Mouse (Mus musculus) heart, embryonic 16.5 days (tissue): Measurements from ENCODE around the gene Abr. TPM values are rescaled to one million over a fixed set of nuclear protein-coding genes. Genes with fewer than 3 reads are reported as not detected.

Experiments
- ATAC-seq: fragments of 200-750 bp; cut with Nextera tagmentation; replicated peaks from 2 replicates; pipeline ENCODE4 v1.8.0; 2017; ENCODE audit warnings: moderate number of reproducible peaks; ENCODE audit not compliant: insufficient read depth, low FRiP score; ENCODE audit errors: extremely low read depth
- H3K27ac ChIP-seq: fragments of 300-500 bp; sonication (generic); 2 replicates; pipeline ENCODE4 v1.5.1; 2014; ENCODE audit warnings: mild to moderate bottlenecking, low read length, control low read depth, moderate library complexity
- H3K27me3 ChIP-seq: fragments of 300-500 bp; sonication (generic); 2 replicates; pipeline ENCODE4 v1.6.1; 2014; ENCODE audit warnings: low read length, mixed read lengths; ENCODE audit not compliant: control insufficient read depth, insufficient read depth
- H3K36me3 ChIP-seq: fragments of 300-500 bp; sonication (generic); 2 replicates; pipeline ENCODE4 v1.6.1; 2014; ENCODE audit not compliant: control insufficient read depth, insufficient read depth
- H3K4me1 ChIP-seq: fragments of 300-500 bp; sonication (generic); 2 replicates; pipeline ENCODE4 v1.6.1; 2014; ENCODE audit warnings: low read length, mixed read lengths; ENCODE audit not compliant: control insufficient read depth, insufficient read depth
- H3K4me2 ChIP-seq: fragments of 300-500 bp; sonication (generic); 2 replicates; pipeline ENCODE4 v1.6.1; 2014; ENCODE audit warnings: low read depth, mild to moderate bottlenecking, control low read depth, low read length
- H3K4me3 ChIP-seq: fragments of 300-500 bp; sonication (generic); 2 replicates; pipeline ENCODE4 v1.5.1; 2014; ENCODE audit warnings: mild to moderate bottlenecking, control low read depth, low read length
- H3K9ac ChIP-seq: fragments of 300-500 bp; sonication (generic); 2 replicates; pipeline ENCODE4 v1.6.1; 2014; ENCODE audit warnings: low read length, control low read depth
- H3K9me3 ChIP-seq: fragments of 300-500 bp; sonication (generic); replicated peaks from 2 replicates; pipeline ENCODE4 v1.6.1; 2016; ENCODE audit warnings: low read length; ENCODE audit not compliant: control insufficient read depth
- WGBS: fragments of 180-500 bp; shearing (Covaris S2); extraction: QIAGEN DNeasy Blood & Tissue Kit; methylation state at CpG from one replicate; pipeline ENCODE4 v1.1.7; 2014; 5-methylcytosine and 5-hydroxymethylcytosine counted together
- polyA plus RNA-seq: library from polyadenylated mRNA; unstranded; fragments of >200 nt; fragmentation: Nextera tagmentation; extraction: Ambion mirVana; gene quantifications from 2 replicates; pipeline ENCODE4 v1.2.1, GENCODE M21; 2015

Abr gene
- polyA plus RNA-seq, 1 experiment from 2014 or later = 21.0 TPM

GRCm38 (mm10) chr11:76562165-76562564 is 59.9 kb downstream of the Abr start:
- H3K4me1 ChIP-seq = no peaks in the 10 kb centered on the region
- H3K36me3 ChIP-seq = no peaks in the 10 kb centered on the region
- H3K9ac ChIP-seq = no peak overlapping the region
- ATAC-seq = no peak
- no peaks in the 10 kb centered on the region for H3K9me3 ChIP-seq
- H3K4me2 ChIP-seq = no peak overlapping the region
- WGBS = 60% methylated on average over 4 of the region's 4 CpGs
- no peaks in the 10 kb centered on the region for H3K27me3 ChIP-seq
- no peak overlapping the region for H3K4me3 ChIP-seq
- H3K27ac ChIP-seq = no peak overlapping the region

GRCm38 (mm10) chr11:76557837-76558236 is 64.3 kb downstream of the Abr start:
- no peaks in the 10 kb centered on the region for H3K36me3 ChIP-seq
- H3K4me1 ChIP-seq = no peaks in the 10 kb centered on the region
- H3K4me3 ChIP-seq = no peak overlapping the region
- H3K27ac ChIP-seq = no peak overlapping the region
- 79% methylated on average over 4 of the region's 4 CpGs for WGBS
- no peaks in the 10 kb centered on the region for H3K27me3 ChIP-seq
- ATAC-seq = no peak
- H3K9me3 ChIP-seq = no peaks in the 10 kb centered on the region
- H3K9ac ChIP-seq = no peak overlapping the region
- no peak overlapping the region for H3K4me2 ChIP-seq

GRCm38 (mm10) chr11:76548153-76548721 is 73.9 kb downstream of the Abr start:
- Histone ChIP-seq H3K9ac (no peak overlapping the region), H3K4me1 (no peaks in the 10 kb centered on the region), H3K9me3 (no peaks in the 10 kb centered on the region), H3K4me2 (no peak overlapping the region), H3K36me3 (no peaks in the 10 kb centered on the region), H3K27ac (no peak overlapping the region), H3K4me3 (no peak overlapping the region), H3K27me3 (no peaks in the 10 kb centered on the region)
- no peak for ATAC-seq
- WGBS = 80% methylated on average over 4 of the region's 4 CpGs

GRCm38 (mm10) chr11:76547420-76547819 is 74.7 kb downstream of the Abr start:
- ATAC-seq = no peak
- Histone ChIP-seq H3K4me2 (no peak overlapping the region), H3K9ac (no peak overlapping the region), H3K27ac (no peak overlapping the region), H3K27me3 (no peaks in the 10 kb centered on the region), H3K4me1 (no peaks in the 10 kb centered on the region), H3K9me3 (no peaks in the 10 kb centered on the region), H3K36me3 (no peaks in the 10 kb centered on the region), H3K4me3 (no peak overlapping the region)
- WGBS = 67% methylated on average over 5 of the region's 5 CpGs

GRCm38 (mm10) chr11:76546431-76546830 is 75.7 kb downstream of the Abr start:
- Histone ChIP-seq H3K9ac (no peak overlapping the region), H3K27ac (no peak overlapping the region), H3K4me3 (no peak overlapping the region), H3K36me3 (no peaks in the 10 kb centered on the region), H3K9me3 (no peaks in the 10 kb centered on the region), H3K4me1 (no peaks in the 10 kb centered on the region), H3K4me2 (no peak overlapping the region), H3K27me3 (no peaks in the 10 kb centered on the region)
- no peak for ATAC-seq
- 76% methylated on average over 4 of the region's 4 CpGs for WGBS

- Histone ChIP-seq H3K27me3 (no peaks in the 10 kb centered on the region), H3K4me2 (no peak overlapping the region), H3K9ac (no peak overlapping the region), H3K27ac (no peak overlapping the region), H3K36me3 (no peaks in the 10 kb centered on the region), H3K4me3 (no peak overlapping the region), H3K9me3 (no peaks in the 10 kb centered on the region), H3K4me1 (no peaks in the 10 kb centered on the region)
- WGBS = 75% methylated on average over 5 of the region's 5 CpGs
- no peak for ATAC-seq
Observed at GRCm38 (mm10) chr11:76543300-76543699, 78.8 kb downstream of the Abr start.

- 36% methylated on average over 1 of the region's 1 CpGs for WGBS
- no peak overlapping the region for H3K27ac ChIP-seq
- H3K4me2 ChIP-seq = no peak overlapping the region
- no peaks in the 10 kb centered on the region for H3K9me3 ChIP-seq
- peak; percentile 58; the same call in 1 of the 2 replicates for ATAC-seq
- H3K36me3 ChIP-seq = no peaks in the 10 kb centered on the region
- H3K4me3 ChIP-seq = no peak overlapping the region
- no peaks in the 10 kb centered on the region for H3K27me3 ChIP-seq
- H3K9ac ChIP-seq = no peak overlapping the region
- H3K4me1 ChIP-seq = no peaks in the 10 kb centered on the region
Observed at GRCm38 (mm10) chr11:76540973-76541372, 81.1 kb downstream of the Abr start.

- Histone ChIP-seq H3K36me3 (no peaks in the 10 kb centered on the region), H3K4me2 (no peak overlapping the region), H3K4me3 (no peak overlapping the region), H3K9ac (no peak overlapping the region), H3K4me1 (no peaks in the 10 kb centered on the region), H3K9me3 (0 out of 2 replicates have a peak, but pooled peaks cover 2% of the 10 kb centered on the region), H3K27ac (no peak overlapping the region), H3K27me3 (no peaks in the 10 kb centered on the region)
- ATAC-seq = no peak
- WGBS = 80% methylated on average over 3 of the region's 3 CpGs
Observed at GRCm38 (mm10) chr11:76537401-76537800, 84.7 kb downstream of the Abr start.

GRCm38 (mm10) chr11:76536576-76537354 is 85.3 kb downstream of the Abr start:
- no peak overlapping the region for H3K4me2 ChIP-seq
- 69% methylated on average over 10 of the region's 10 CpGs for WGBS
- H3K4me3 ChIP-seq = no peak overlapping the region
- 0 out of 2 replicates have a peak, but pooled peaks cover 2% of the 10 kb centered on the region for H3K9me3 ChIP-seq
- no peak overlapping the region for H3K27ac ChIP-seq
- H3K4me1 ChIP-seq = no peaks in the 10 kb centered on the region
- H3K27me3 ChIP-seq = no peaks in the 10 kb centered on the region
- H3K9ac ChIP-seq = no peak overlapping the region
- no peak for ATAC-seq
- no peaks in the 10 kb centered on the region for H3K36me3 ChIP-seq
